Mouse (Mus musculus) lung, adult 2 months (tissue): ENCODE measurements around the gene Trabd.

ENCODE experiments used
- CTCF ChIP-seq: fragments of 200-500 bp; IDR thresholded peaks from 2 replicates; pipeline ENCODE4 v1.5.1; 2011; ENCODE audit warnings: mild to moderate bottlenecking, low read length, control low read depth; ENCODE audit not compliant: insufficient read depth
- POLR2A ChIP-seq: fragments of 200-500 bp; IDR thresholded peaks from 2 replicates; pipeline ENCODE4 v1.6.1; 2011; ENCODE audit warnings: low read depth, mild to moderate bottlenecking, control low read depth, low read length, borderline replicate concordance; ENCODE audit errors: extremely low read depth

- TF ChIP-seq CTCF = no peak
- no peak for TF ChIP-seq POLR2A
Observed at GRCm38 (mm10) chr15:89069336-89069840, 5.5 kb upstream of the Trabd start.
